Mouse (Mus musculus) embryo, embryonic 9.5 days (tissue): ENCODE data around the gene Ank2.

Source experiments
- DNase-seq: peaks from one replicate; pipeline ENCODE4 v3.0.0-alpha.2; 2017; ENCODE audit errors: extremely low spot score

The Ank2 gene

GRCm38 (mm10) chr3:127183998-127184753 is 315.0 kb downstream of the Ank2 start:
- peak; percentile 28 for DNase-seq

GRCm38 (mm10) chr3:127172697-127173096 is 326.5 kb downstream of the Ank2 start:
- DNase-seq: no peak

DNA sequence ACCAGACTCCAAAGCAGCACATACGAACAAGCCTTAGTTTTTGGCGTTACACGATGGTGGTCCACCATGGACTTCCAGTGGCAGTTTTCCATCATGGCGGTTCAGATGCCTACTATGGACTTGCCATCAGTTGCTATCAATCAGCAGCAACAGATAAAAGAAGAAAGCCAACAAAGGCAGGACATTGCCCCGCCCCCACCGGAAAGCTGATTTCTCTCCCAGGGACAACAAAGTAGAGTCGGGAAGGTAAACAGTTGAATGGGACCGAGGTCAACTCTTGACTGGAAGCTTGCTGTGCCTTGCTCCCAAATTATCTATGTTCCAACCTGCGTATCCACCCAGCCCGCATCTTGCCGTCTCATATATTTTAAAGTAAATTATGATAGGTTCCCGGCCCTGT is 328.9 kb downstream of the Ank2 start:
- DNase-seq: no peak

DNA sequence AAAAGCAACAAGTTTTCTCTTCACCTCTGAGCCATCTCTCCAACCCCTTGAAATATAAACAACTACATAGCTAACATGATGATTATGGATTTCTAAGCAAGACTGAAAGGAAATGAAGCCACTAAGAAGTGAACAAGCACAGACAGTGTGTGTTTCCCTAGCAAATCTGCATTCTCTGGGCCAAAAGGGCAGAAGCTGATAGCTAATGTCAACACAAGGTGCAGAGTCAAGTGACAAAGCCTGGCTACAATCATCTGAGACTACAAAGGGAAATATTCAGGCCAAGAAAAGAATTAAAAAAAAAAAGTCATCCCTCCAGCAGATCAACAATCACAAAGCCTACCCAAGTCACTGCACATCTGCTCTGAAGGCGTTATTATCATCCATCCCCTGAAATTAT is 330.0 kb downstream of the Ank2 start:
- DNase-seq: no peak

- no peak for DNase-seq
These were observed 335.4 kb downstream of the Ank2 start for GRCm38 (mm10) chr3:127163749-127164148.

- DNase-seq: peak; percentile 71
These were observed 337.0 kb downstream of the Ank2 start for GRCm38 (mm10) chr3:127161998-127162712.

GRCm38 (mm10) chr3:127161085-127161837 is 337.9 kb downstream of the Ank2 start:
- DNase-seq: peak; percentile 17

GRCm38 (mm10) chr3:127157706-127158105 is 341.4 kb downstream of the Ank2 start:
- no peak for DNase-seq

GRCm38 (mm10) chr3:127156080-127156479 is 343.1 kb downstream of the Ank2 start:
- no peak for DNase-seq

- DNase-seq: no peak
These were observed 345.3 kb downstream of the Ank2 start for GRCm38 (mm10) chr3:127153861-127154260.

DNA sequence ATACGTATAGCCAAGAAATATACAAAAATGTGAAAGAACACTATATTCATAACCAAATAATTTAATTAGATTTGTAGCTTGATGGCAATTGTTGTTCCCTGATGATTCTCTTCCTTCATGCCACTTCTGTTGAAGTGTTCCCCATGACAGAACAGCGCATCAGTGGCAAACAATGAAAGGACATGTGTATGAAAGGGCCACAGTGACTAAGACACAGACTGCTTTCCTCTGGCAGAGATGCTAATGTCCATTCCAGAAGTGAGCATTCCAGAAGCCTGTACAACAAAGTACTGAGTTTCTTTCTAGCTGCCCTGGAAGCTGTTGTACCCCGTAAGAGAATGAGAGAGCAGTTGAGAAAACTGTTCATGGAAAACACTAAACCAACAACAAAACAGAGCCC is 345.7 kb downstream of the Ank2 start:
- DNase-seq: no peak

DNA sequence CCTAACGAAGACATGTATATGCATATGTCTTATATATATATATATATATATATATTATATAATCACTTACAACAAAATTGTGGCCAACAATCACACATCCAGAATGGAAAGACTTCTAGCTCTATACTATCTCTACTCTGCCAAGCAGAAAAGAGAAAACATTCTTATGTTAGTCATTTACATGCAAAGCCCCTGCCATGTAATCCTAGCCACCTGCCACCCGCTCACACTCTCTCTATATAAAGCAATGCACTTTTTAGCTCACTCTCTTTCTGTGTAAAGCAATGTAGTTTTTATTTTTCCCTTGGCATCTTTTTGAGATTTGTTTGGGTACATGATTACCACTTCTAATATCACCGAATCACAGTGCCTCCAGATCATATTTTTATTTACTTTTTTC is 350.5 kb downstream of the Ank2 start:
- DNase-seq: no peak

DNA sequence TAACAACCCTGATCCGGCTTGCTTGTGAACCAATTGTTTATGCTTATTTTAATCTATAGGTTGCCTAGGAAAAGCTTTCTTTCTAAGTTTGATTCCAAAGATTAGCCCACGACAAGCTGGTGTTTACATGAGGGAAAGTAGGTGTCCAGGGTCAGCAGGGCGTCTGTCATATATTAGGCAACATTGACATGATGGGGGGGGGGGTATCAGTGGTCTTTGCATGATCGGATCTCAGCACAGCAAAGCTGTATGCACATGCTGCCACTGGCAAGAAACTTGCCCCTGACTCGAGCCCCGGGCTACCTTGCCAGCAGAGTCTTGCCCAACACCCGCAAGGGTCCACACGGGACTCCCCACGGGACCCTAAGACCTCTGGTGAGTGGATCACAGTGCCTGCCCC is 358.6 kb downstream of the Ank2 start:
- no peak for DNase-seq

DNA sequence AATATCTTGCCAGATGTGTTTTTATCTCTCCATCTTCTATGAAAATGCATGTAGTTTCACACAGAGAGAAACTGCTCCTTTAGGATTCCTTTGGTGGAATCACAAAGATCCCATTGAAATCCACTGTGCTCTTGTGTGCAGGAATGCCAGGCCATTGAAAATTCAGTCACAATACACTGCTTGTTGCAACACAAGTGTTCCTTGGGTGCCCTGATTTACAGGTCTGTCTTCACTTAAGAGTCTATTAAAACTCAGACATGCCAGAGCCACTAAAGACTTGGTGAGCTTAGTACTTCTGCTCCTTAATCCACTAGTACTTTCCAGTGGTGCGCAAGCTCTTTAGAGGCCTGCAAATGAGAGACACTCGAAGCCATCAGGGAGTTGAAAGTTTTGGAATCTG is 359.5 kb downstream of the Ank2 start:
- DNase-seq: peak; percentile 13

GRCm38 (mm10) chr3:127137508-127137907 is 361.6 kb downstream of the Ank2 start:
- no peak for DNase-seq

GRCm38 (mm10) chr3:127134062-127134461 is 365.1 kb downstream of the Ank2 start:
- DNase-seq: no peak

- no peak for DNase-seq
These were observed 368.1 kb downstream of the Ank2 start for GRCm38 (mm10) chr3:127131048-127131447.

GRCm38 (mm10) chr3:127130167-127130770 is 368.9 kb downstream of the Ank2 start:
- no peak for DNase-seq

- no peak for DNase-seq
These were observed 369.4 kb downstream of the Ank2 start for GRCm38 (mm10) chr3:127129750-127130149.

- no peak for DNase-seq
These were observed 371.5 kb downstream of the Ank2 start for GRCm38 (mm10) chr3:127127611-127128010.

GRCm38 (mm10) chr3:127126220-127126619 is 372.9 kb downstream of the Ank2 start:
- DNase-seq: no peak

- DNase-seq: peak; percentile 25
These were observed 374.7 kb downstream of the Ank2 start for GRCm38 (mm10) chr3:127124375-127124993.
